Mouse (Mus musculus): ENCODE measurements around the gene Ube2cbp.

DNA sequence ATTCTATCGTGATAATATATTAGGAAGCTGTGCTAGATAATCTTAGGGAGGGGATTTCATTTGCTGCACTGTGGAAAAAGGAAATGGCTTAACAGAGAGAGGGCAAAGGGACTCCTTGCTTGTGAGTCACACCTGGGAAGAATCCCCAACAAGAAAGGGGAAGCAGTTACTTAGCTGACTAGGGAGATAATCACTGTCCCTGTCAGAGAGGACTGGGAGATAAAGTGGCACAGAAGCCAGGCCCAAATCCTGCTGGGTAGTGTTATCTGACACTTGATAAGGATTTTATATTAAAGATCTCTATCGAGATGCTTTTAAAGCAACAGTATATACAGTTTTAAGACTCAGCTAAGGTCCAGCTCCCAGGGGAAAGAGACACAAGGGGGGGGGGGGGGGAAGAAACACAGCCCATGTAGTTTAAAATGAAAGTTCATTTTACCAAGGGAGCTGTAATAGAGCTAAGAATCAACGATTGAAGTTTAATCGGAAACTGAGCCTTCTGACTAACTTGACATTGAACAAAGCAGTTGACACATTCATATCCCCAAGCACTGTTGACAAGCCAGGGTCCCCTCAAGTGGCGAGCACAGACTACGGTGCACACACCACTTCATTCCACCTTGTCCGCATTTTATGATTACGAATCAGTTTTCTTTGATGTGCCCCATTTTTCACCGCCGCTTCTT is 184.1 kb downstream of the Ube2cbp start:
- TF ChIP-seq EP300 (IDR thresholded peaks at IDR 0.05): no peak
- TF ChIP-seq CTCF (IDR thresholded peaks at IDR 0.05): no peak
